Mouse (Mus musculus): ENCODE results near the gene Leo1.

Leo1 gene

GRCm38 (mm10) chr9:75440796-75441666 lies at the start of gene Leo1:
Gene Leo1 (plus strand): TSS chr9:75441524.
- DNase-seq (ENCODE audit: low read depth, low spot score) = peak; percentile 96

DNA sequence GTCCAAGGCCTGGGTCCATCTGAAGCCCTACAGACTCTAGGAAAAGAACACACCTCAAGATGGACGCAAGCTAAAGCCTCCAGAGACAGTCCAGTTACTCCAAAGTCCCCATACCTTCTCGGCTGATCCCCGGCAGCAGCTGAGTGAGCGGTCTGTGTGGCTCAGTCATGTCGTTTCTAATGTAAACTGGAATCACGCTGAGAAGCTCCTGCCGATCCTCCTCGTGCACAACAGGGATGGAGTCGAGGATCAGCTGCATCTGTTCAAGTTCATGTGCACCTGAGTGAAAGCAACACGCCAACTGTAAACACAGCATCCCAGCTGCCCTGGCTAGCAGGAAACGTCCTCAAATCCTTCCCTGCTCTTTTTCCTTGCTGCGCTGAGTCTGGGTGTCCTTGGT lies 48.1 kb upstream of the Leo1 start:
- DNase-seq (ENCODE audit: low read depth, low spot score) = no peak

DNA sequence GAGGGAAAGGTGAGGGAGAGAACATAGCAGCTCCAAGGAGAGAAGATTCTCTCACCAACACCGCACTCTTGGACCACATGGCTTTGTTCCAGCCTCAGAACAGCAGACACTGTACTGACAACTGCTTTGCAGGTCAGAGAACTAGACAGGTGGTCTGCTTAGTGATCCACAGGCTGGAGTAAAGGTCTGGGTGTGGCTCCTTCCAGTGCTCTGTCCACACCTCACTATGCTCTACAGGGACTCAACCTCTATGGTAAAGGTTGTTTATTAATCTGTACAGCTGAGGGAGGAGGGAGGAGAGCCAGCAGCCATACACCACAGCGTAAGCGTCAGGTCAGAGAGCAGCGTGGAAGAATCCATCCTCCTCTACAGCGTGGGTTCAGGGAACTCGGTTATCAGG lies 45.4 kb upstream of the Leo1 start:
- no peak for DNase-seq (ENCODE audit: low read depth, low spot score)

- no peak for DNase-seq (ENCODE audit: low read depth, low spot score)
These were observed 42.3 kb upstream of the Leo1 start for GRCm38 (mm10) chr9:75399069-75399468.

- DNase-seq (ENCODE audit: low read depth, low spot score) = no peak
These were observed 40.7 kb upstream of the Leo1 start for GRCm38 (mm10) chr9:75400639-75401038.

DNA sequence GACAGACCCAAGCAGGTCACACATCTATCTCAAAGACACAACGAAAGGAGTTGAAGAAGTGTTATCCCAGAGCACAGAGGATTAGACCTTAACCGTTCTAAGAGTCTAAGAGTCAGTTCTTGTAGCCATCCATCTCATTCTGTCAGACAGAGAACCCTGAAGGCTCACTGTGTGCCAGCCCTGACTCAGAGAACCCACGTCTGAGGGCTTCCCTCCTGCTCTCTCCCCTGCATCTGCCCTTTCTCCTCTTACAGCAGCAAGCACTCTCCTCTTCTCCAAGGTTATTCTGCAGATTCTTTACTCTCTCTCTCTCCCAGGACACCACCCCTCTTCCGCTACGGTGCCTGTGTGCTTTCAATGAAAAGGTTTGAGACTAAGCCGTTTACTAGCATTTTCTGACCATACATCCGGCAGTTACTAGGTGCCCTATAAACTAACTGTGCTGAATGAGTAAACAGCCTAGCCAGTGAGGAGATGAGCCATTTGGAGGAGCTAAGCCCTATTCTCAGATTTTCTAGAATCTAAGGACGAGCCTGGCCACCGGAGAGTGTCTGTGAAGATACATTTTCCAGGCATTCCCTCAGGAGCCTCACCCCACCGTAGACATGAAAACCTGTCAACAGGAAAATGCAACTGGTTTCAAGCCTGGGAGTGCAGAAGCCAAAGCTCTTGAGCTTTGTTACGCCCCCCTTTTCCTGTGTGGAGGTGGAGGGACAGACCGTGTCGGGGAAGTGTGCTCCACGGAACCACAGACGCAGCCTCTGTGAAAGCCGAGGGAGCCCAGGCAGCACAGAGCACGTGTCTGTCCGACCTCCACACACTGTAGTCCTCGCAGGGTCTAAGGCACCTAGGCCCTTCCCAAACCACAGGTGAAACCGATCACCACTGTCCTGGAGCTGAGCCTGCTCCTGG lies 39.5 kb upstream of the Leo1 start:
- no peak for DNase-seq (ENCODE audit: low read depth, low spot score)

- DNase-seq (ENCODE audit: low read depth, low spot score) = no peak
These were observed 37.8 kb upstream of the Leo1 start for GRCm38 (mm10) chr9:75403520-75403919.

- no peak for DNase-seq (ENCODE audit: low read depth, low spot score)
These were observed 35.2 kb upstream of the Leo1 start for GRCm38 (mm10) chr9:75406121-75406520.

- no peak for DNase-seq (ENCODE audit: low read depth, low spot score)
These were observed 33.5 kb upstream of the Leo1 start for GRCm38 (mm10) chr9:75407803-75408202.

DNA sequence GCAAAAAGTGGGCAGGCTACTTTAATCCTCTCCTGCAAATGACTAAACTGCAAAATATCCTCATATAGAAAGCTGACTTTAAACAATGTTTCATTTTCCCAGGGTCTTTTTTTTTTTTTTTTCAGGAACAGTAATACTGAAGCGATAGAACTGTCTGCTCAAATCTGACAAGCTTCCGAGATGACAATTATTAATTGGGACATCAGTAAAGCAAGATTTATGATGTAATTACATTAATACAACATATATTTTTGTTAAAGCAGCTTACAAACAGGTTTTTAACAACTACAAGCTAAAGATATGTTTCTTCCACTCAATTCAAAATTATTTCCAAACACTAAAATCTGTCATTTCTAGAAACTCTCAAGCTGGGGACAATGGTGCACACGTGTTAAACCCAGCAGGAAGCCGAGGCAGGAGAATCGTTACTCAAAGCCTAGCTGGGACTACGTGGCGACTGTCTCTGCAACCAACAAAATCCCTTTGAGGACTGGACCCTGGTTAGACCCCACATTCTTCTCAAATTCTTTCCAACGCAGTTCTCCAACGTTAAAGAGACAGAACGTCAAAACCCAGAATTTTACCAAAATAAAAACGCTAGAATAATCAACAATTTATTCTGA lies 33.0 kb upstream of the Leo1 start:
- no peak for DNase-seq (ENCODE audit: low read depth, low spot score)

- DNase-seq (ENCODE audit: low read depth, low spot score) = peak; percentile 60
These were observed 32.1 kb upstream of the Leo1 start for GRCm38 (mm10) chr9:75409031-75409851.

GRCm38 (mm10) chr9:75409852-75410378 lies 31.4 kb upstream of the Leo1 start, which contains the start of gene Mapk6:
Gene Mapk6 (minus strand): TSS chr9:75410005.
- DNase-seq (ENCODE audit: low read depth, low spot score) = peak; percentile 92

DNA sequence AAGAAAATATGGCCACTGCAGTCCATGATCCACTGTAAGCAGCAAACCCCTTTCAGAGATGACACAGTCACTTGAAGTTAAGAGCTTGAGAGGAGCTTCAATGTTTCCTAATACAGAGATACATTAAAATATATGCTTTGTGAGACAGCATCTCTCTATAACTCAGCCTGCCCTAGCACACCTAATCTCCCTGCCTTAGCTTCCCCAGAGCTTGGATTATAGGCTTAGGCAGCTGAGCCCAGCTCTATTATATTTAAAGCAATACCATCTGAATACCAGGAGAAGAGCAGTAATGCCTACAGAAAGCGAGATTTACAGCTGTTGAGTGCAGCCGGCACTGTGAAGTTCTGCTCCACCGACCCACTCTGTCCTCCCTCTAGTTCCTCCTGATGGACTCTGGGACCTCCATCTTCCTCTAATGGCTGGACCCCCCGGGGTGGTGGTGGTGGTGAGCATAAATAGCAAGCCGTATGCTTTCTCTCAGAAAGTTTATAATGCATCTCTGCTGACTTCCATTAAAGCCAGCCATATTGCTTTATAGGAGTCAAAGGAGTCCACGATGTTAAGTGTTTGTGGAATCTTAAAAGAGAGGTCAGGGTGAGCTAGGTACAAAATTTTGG lies 30.3 kb upstream of the Leo1 start:
- no peak for DNase-seq (ENCODE audit: low read depth, low spot score)

GRCm38 (mm10) chr9:75411584-75411983 lies 29.7 kb upstream of the Leo1 start:
- DNase-seq (ENCODE audit: low read depth, low spot score) = no peak

- DNase-seq (ENCODE audit: low read depth, low spot score) = no peak
These were observed 28.1 kb upstream of the Leo1 start for GRCm38 (mm10) chr9:75413206-75413605.

DNA sequence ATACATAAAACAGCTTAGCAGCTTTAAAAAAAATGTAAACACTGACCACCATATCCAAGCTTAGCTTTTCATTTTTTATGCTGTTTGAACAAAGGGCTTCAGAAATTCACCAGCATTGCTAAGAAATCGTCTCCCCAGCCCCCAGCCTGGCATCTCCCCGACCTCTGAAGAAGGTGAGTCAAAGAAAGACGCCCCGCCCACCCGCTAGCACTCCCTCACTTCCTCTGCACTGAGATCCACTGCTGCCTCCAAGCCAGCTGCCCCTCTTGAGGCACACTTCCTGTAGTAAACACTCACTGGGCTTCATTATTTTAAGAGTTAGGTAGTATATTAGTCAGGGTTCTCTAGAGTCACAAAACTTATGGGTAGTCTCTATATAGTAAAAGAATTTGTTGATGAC lies 27.1 kb upstream of the Leo1 start:
- DNase-seq (ENCODE audit: low read depth, low spot score) = peak; percentile 48

DNA sequence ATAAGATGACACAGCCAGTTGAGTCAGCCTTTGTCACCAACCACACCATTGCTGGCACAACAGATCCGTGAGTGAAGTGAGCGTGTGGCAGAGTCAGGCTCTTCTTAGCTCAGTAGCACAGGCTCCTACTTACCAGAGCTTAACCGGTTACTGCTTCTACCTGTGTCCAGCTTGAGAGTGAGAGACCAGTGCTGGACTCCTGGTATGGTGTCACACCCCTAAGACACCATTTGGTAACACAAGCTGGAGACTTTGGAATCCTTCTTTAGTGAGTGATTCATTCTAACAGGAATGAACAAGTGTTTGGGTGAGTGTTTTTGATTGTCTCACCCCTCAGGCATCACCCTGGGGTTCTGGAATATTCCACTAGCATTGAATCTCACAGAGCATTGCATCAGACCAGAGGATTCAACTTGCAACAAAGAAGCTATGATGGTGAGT lies 19.1 kb upstream of the Leo1 start:
- no peak for DNase-seq (ENCODE audit: low read depth, low spot score)

- no peak for DNase-seq (ENCODE audit: low read depth, low spot score)
These were observed 17.6 kb upstream of the Leo1 start for GRCm38 (mm10) chr9:75423683-75424082.

DNA sequence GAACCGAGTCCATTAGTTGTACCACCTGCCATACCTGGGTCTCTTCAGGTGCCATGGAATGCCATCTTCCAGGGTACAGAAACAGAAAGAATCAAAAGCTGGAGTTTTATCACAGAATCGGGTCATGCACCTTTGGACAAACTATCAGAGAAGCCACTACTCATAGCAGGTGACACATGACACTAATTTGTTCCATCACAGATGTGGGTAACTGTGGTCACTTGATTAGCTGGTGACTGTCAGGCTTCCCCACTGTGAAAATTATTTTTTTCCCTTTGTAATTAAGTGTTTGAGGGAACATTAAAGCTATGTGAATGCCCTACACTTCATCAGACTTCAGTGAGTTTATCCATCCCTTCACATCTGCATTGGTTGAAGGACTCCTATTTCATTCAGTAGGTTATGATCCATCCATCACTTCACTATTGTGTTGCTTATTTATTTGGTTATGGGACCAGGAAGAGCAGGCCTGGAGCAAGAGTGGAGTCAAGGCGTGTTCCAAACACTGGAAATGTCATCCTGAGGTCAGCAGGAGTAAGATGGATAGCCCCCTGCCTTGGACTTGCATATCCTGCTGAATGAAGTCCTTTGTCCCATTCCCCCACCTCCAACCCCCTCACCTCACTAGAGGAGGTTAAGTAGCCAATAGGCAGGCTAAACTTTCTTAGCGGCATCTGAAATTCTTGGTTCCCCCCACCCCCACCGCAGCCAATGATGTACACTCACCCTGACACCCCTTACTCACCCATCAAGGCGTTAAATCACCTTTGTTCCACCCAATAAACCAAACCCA lies 16.8 kb upstream of the Leo1 start:
- DNase-seq (ENCODE audit: low read depth, low spot score) = peak; percentile 88

All from ES-CJ7 (cell line).